Mouse (Mus musculus) lung, postnatal 4 days (tissue): ENCODE results near the gene Sp110.
"Not testable (repeated sequence)": the region's sequence is repeated elsewhere in the genome, so short reads cannot be mapped to it uniquely, and the experiment has no call there.

ENCODE experiments used
- DNase-seq, 2 experiments: peaks; one replicate each; pipeline ENCODE4 v3.0.0; 2021

Sp110 gene

GRCm38 (mm10) chr1:85543818-85544217 lies 54.8 kb downstream of the Sp110 start:
- DNase-seq, result not testable (repeated sequence)

DNA sequence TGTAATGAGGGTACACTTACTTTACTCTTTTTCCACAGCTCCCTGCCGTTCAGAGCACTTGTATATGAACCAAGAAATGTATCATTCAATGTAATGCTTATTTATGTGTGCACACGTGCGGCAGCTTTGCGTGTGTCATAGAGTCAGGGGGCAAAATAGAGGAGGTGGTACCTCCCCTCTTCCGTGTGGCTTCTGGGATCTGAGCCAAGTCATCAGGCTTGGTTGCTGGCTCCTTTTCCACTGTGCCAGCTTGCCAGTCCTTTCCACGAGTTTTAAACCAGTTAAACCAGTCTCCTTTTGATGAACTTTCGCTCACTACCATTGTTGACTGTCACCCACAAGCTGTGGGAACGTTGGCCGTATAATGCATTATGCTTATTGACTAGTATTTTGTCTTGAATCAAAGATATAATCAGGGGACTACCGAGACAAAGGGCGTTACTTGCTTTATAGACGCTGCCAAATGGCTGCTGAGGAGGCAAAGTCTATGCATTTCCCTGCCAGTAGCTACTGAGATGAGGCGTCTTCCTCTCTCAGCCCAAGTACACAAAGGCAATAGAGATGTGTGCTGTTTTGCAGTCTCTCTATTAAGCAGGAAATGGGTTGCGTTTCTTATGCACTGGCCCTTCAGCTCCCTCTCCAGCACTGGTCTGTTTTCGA lies 70.0 kb downstream of the Sp110 start:
- not testable (repeated sequence) for DNase-seq
